17 mouse cellular contexts compared by ENCODE assay signal in genomic region chr9:122245471-122245870, GRCm38 (mm10). TPM values are rescaled to one million over a fixed set of nuclear protein-coding genes. Genes with fewer than 3 reads are reported as not detected.
DNase-seq lines count a peak whose midpoint lies in the region.
"Had no signal": no experiment of that assay in that cellular context is flagged by ENCODE, and none has a peak within 500 bp of the region (broad histone marks: within the 10 kb centered on the region; RNA-seq: fewer than 3 reads in every experiment).

No protein-coding gene starts in this region.

- peaks cover 33% of the 10 kb centered on the region for H3K4me1 ChIP-seq in embryonic facial prominence, embryonic 10.5 days

- 81% methylated on average over 4 of the region's 4 CpGs for WGBS in embryonic facial prominence, embryonic 10.5 days

- H3K27ac ChIP-seq in embryonic facial prominence, embryonic 10.5 days (replicated peaks): no peak overlapping the region
- H3K27ac ChIP-seq: embryonic facial prominence, embryonic 13.5 days; embryonic facial prominence, embryonic 15.5 days; forebrain, embryonic 10.5 days; forebrain, embryonic 12.5 days had no signal

- H3K36me3 ChIP-seq in embryonic facial prominence, embryonic 10.5 days (replicated peaks): peaks cover 7% of the 10 kb centered on the region; the same call in 1 of the 2 replicates

- H3K4me3 ChIP-seq in embryonic facial prominence, embryonic 10.5 days: no peak overlapping the region
- H3K4me3 ChIP-seq: embryonic facial prominence, embryonic 13.5 days; embryonic facial prominence, embryonic 15.5 days; erythroblast, embryonic 14.5 days; forebrain, embryonic 10.5 days; forebrain, embryonic 12.5 days had no signal

- peak; percentile 35 for DNase-seq in adrenal gland, adult 8-10 months
- DNase-seq in adrenal gland, postnatal 4 days (ENCODE audit: low spot score in 2 of 2): no peak
- peak; percentile 49 for DNase-seq in adrenal gland, postnatal 10 days
- DNase-seq in adrenal gland, postnatal 25 days: peak; percentile 25
- DNase-seq in layer of hippocampus, postnatal 25 days (ENCODE audit: extremely low spot score in 1 of 2, low spot score in 1 of 2): no peak
- DNase-seq in thymus, adult 18-20 months: no peak
- DNase-seq in embryonic facial prominence, embryonic 10.5 days (ENCODE audit: low spot score): no peak
- DNase-seq: cerebellum, adult 11-12 months; cerebellum, adult 2 months; cerebellum, adult 9-10 months; cerebellum, postnatal 10 days; cerebellum, postnatal 25 days had no signal

- H3K27me3 ChIP-seq in embryonic facial prominence, embryonic 10.5 days (replicated peaks; ENCODE audit: low read depth, poor library complexity, severe bottlenecking): no peaks in the 10 kb centered on the region; the same call in 1 of the 2 replicates
- H3K27me3 ChIP-seq: embryonic facial prominence, embryonic 13.5 days; embryonic facial prominence, embryonic 15.5 days; forebrain, embryonic 12.5 days had no signal

- no peaks in the 10 kb centered on the region for H3K9me3 ChIP-seq in embryonic facial prominence, embryonic 10.5 days
- H3K9me3 ChIP-seq: embryonic facial prominence, embryonic 13.5 days; embryonic facial prominence, embryonic 15.5 days; forebrain, embryonic 10.5 days; forebrain, embryonic 12.5 days had no signal

RNA-seq across cellular contexts. Expression of gene Ano10, which starts 48.8 kb away (rescaled TPM):
- total RNA-seq in adrenal gland, adult 8-10 months (2022): 10 to 100 TPM; 75.1 to 96.2 (median 85.1) TPM
- total RNA-seq in adrenal gland, postnatal 4 days (2021): 10 to 100 TPM; 60.3 to 65.8 TPM
- 10 to 100 TPM; 50.7 to 58.8 TPM for total RNA-seq in adrenal gland, postnatal 10 days (2021)
- 82.0 and 86.6 TPM in 2 replicates for total RNA-seq in adrenal gland, postnatal 25 days (2021)
- 10 to 100 TPM; 22.1 to 24.9 TPM for total RNA-seq in layer of hippocampus, postnatal 25 days (2021)
- polyA plus RNA-seq in embryonic facial prominence, embryonic 10.5 days (2016; fragmentation: Nextera tagmentation; extraction: Ambion mirVana): 26.3 and 27.9 TPM in 2 replicates

Comparison
In these comparisons a context has a peak if more than half of its experiments do, and no peak if none do; other contexts are left out.
1. DNase-seq: peak in adrenal gland, adult 8-10 months (single experiment), adrenal gland, postnatal 10 days (single experiment) and adrenal gland, postnatal 25 days (single experiment); none in adrenal gland, postnatal 4 days (0 of 2), layer of hippocampus, postnatal 25 days (0 of 2), thymus, adult 18-20 months (0 of 2) and embryonic facial prominence, embryonic 10.5 days (single experiment).